Mouse (Mus musculus): ENCODE data around the gene Vmn1r59. TPM values are rescaled to one million over a fixed set of nuclear protein-coding genes. Genes with fewer than 3 reads are reported as not detected.
"Not testable (repeated sequence)": the region's sequence is repeated elsewhere in the genome, so short reads cannot be mapped to it uniquely, and the experiment has no call there.

Gene Vmn1r59
- not detected for total RNA-seq (2021)
- long read RNA-seq, experiment 1 = 0 reads
- long read RNA-seq, experiment 2 = 0 reads

DNA sequence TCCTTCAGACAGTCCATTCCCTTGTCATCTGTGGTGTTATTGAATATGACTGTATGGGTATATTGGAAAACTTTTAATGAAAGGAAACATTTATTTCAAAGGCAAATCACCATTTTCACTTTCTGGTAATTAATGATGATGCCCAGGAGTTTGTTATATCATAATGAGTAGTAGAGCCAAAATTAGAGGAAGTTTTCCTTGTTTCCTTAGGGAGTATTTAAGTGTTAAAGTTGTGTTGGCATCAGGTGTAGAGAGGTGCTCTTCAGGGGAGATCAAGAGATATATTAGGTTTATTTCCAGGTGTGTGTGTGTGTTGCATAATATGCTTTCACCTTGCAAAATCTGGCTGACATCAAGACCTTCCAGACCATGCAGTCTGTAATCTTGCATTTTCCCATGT, at the start of gene Vmn1r59:
Gene Vmn1r59, minus strand, starts transcription at position 101 of the 400 bp plus-strand sequence.
- DNase-seq = no peak
- intact Hi-C loops (cut with DNase I) = no loop called here

- intact Hi-C loops (cut with DNase I); DNase-seq: not testable (repeated sequence)
These were observed 37.3 kb upstream of the Vmn1r59 start, which contains the start of gene Vmn2r28 for GRCm38 (mm10) chr7:5493856-5494255. Gene Vmn2r28, minus strand, starts transcription at chr7:5493956.

DNA sequence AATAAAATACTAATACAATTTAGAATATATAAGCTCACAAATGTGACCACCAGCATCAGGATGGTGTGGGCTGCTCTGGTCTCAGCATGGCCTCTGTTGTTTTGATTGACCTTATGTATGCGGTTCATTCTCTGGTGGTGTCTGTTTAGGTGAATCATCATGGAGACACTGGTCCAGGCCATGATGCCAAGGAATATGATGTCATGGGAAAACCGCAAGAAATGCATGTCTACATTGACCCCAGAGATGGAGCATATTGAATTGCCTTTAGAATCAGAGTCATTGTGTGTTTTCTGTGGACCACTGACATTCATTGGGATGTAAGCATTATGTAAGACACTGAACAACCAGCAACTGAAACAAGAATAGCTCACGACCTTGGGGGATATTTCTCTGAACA, 2.6 kb downstream of the Vmn1r59 start:
- DNase-seq; intact Hi-C loops (cut with DNase I): not testable (repeated sequence)

- intact Hi-C loops (cut with DNase I) = no loop called here
- no peak for DNase-seq
These were observed 7.9 kb downstream of the Vmn1r59 start for GRCm38 (mm10) chr7:5448627-5449026.

DNA sequence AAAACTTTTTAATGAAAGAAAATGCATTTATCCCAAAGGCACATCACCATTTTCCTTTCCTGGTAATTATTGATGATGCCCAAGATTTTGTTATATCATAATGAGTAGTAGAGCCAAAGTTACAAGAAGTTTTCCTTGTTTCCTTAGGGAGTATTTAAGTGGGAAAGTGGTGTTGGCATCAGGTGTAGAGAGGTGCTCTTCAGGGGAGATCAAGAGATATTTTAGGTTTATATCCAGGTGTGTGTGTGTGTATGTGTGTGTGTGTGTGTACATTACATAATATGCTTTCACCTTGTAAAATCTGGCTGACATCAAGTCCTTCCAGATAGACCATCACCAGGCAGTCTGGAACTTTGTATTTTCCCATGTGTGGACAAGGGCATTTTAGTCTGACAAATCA, 43.3 kb downstream of the Vmn1r59 start, which contains the start of gene Vmn1r58:
Gene Vmn1r58, minus strand, starts transcription at position 101 of the 400 bp plus-strand sequence.
- intact Hi-C loops (cut with DNase I); DNase-seq: not testable (repeated sequence)

GRCm38 (mm10) chr7:5406201-5406600, 50.4 kb downstream of the Vmn1r59 start:
- intact Hi-C loops (cut with DNase I) = no loop called here
- DNase-seq = no peak

Other genes starting within 250 kb of the Vmn1r59 start
- not detected for gene Vmn1r57, start 238.3 kb downstream of the Vmn1r59 start, total RNA-seq (2021)
- gene Gm5065, start 106.2 kb downstream of the Vmn1r59 start, total RNA-seq (2021) = not detected
- not detected for gene Nlrp2, start 105.7 kb downstream of the Vmn1r59 start, total RNA-seq (2021)
- gene Vmn1r58, start 43.4 kb downstream of the Vmn1r59 start, total RNA-seq (2021) = not detected
- not detected for gene Vmn2r28, start 37.2 kb upstream of the Vmn1r59 start, total RNA-seq (2021)
- gene Vmn1r60, start 90.5 kb upstream of the Vmn1r59 start, total RNA-seq (2021) = not detected
- gene Vmn1r61, start 156.5 kb upstream of the Vmn1r59 start, total RNA-seq (2021) = not detected
- not detected for gene Vmn1r62, start 216.9 kb upstream of the Vmn1r59 start, total RNA-seq (2021)

Data from heart, postnatal 14 days (tissue).